Mouse (Mus musculus) hematopoietic multipotent progenitor cell, adult 10-12 weeks (in vitro differentiated cells): ENCODE results near the gene Dnajc17. TPM values are rescaled to one million over a fixed set of nuclear protein-coding genes. Genes with fewer than 3 reads are reported as not detected.

Experiments used
- polyA plus RNA-seq: library from polyadenylated mRNA; stranded (reverse); fragments of >175 nt; gene quantifications from 2 replicates; pipeline ENCODE4 v1.2.3, GENCODE M21; 2012; ENCODE audit warnings: low replicate concordance

The Dnajc17 gene
- polyA plus RNA-seq, result 17.6 and 32.2 TPM in 2 replicates

DNA sequence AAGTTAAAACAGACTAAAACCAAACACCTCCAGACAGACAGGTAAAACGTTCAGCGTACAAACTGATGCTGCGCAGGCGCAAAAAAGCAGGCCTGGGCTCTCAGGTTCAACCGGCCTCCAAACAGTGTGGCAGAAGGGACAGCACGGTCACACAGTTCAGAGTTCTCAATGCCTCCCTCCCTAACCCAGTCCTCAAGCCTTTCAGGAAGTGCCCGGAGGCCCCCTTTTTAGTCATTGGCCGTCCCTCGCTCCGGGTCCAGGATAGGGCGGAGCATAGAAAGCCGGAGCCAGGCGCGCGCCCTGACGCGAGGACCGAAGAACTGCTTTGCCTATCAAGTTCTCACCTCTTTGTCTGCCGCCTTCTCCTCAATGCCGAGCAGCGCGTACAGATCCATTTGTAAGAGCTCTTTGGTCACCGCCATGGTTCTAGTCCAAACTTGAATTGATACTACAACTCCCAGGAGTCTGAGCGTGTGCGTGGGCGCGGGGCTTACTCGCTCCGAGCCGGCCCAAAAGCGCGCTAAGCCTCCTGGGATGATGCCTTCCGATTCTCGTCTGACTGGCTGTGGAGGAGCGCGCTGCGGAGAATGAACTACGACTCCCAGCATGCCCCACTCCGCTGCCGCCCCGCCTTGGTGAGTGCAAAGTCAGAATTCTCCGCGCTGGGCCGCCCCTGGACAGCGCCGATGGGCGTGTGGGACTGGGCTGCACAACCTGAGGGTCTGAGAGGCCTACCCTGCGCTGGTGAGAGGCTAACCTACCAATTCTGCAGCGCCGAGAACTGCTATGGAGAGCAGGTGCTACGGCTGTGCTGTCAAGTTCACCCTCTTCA lies at the start of gene Dnajc17, which contains the start of gene Zfyve19:
Dnajc17 (minus strand) TSS at position 452 of the 832 bp plus-strand sequence.
Zfyve19 (plus strand) TSS at position 274 of the 832 bp plus-strand sequence.

DNA sequence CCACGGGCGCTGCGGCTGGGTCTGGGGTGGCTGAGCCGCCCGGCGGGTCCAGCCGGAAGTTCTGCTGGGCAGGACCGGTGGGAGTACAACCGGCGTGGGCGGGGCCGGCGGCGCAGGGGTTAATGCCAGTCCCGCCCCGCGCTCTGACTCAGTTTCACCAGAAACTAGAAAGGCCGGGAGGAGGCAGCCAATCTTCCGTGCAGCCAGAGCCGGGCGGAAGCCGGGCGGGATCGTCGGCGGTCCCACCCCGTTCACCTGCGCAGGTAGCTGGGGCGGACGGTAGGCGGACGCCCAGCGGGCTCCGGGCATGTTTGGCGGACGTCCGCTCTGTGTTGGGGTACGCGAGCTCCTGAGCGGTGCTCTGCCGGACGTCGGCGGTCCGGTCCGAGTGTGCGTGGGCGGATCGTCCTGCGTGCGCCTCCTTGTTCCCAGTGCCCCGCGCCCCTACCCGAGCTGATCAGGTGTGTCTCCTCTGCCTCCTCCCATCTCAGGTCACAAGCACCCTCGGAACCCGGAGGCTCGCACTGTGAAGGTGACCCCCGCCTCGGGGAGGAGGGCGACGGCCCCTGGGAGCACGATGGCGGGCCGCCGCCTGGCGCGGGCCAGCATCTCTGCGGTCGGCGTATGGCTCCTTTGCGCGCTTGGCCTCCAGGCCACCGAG lies 28.7 kb upstream of the Dnajc17 start, which contains the start of gene Spint1:
Spint1 (plus strand) TSS at position 153 of the 661 bp plus-strand sequence.

DNA sequence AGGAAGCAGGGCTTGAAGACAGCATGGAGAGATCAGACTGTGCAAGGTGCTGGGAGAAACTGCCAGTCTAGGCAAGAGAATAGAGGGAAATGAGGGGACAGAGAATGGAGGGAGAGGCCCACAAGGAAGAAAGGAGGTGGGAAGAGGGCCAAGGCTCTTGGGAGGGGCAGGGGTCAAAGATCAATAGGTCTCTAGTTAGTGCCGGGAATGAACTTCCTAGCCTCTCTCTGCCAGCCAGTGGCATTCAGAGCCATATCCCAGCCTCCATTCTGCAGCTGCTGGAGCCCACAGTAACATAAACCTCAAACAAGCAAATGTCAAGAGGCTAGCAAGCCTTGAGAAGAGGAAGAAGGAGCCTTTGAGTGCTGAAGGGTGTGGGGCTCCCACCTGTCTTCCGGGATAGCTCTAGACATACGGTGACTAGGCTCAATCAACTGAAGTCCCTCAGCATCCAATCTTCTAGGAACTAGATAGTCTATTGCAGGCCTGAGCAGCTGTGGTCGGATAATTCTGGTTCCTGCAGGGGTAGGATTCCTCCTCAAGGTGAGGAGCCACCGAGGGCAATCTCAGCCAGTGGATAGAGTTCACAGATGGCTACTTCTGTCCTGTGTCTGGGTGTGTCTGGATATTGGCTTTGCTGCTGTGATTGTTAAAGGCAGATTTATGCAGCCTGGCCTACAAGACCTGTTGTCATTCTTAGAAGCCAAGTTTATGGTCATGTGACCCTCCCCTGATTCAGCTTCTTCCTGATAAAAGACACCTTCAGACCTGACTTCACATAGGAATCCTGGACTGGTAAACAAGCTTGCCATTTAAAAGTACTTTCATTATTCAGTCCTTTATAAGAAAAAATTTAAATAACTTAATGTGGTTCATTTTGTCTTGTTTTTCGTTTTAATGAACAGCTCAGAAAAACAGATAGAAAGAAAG lies 21.4 kb upstream of the Dnajc17 start, which contains the start of gene Ppp1r14d:
Ppp1r14d (minus strand) TSS at position 132 of the 930 bp plus-strand sequence.

DNA sequence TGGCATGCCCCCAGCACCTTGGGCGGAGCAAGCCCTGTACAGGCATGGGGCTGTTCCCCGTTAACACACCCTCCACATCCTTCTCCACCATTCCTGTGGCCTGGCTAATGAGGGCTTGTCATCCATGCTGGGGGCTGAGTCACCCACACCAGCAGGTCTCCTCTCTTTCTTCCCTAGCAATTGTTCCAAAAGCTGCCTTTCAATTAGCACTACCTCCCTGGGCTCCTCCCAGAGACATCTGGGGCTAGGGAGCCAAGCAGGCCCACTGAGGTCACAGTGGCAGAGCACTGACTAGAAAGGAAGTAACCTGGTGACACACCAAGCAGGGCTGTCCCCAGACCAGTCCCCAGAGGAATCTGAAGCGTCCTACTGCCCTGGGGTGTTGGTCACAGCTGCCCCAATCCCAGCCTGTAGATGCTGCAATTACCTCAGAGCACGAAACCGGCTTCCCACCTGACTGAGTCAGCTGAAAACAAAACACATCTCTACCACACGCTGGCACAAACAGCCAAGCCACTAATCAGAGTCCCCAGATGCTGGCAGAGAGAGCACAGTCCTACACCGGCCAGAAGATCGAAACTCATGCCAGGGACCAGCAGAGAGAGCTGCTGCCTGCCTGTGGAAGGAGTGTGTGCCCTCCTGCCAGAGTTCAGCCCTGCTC lies 34.5 kb downstream of the Dnajc17 start, which contains the start of gene Gm14137:
Gm14137 (plus strand) TSS at position 519 of the 661 bp plus-strand sequence.

DNA sequence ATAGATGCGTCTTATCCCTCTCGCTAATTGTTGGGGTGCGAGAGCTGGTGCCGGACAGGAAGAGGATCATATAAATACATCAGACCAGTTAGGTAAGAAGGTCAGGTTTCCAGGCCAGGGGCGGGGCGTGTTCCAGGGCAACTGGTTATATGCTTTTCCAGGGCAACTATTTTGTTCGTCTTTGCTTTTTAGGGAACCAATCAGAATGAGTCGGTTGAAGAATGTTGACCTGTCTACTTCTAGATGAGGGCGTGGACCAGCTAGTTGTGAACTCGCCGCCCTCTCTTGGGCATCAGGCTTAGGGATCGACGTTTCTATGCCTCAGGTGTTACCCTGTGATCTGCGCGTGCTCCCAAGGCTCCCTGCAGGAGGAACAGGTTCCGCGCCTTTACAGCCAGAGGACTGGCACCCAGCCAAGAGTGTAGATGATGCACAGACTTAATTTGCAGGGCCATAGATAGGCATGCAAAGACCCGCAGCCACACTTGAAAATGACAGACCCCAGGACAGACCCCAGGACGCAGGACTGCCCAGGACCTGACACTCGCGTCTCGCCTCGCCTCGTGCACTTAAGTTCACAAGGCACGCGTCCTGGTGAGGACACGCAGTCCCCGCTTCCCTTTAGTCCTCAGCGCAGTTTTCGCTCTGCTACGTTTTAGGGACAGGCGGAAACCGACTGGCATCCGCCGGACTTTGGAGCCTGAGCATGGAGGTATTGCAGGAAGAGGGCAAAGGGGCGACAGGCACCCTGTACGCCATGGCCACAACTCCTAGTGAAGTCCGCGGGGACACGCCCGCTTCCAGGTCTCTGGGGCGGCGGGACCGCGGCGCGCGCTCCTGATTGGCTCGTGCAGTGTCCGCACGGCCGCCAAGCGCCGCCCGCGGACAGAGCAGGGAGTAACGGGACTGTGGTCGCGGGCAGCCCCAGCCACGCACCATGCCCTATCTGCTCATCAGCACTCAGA lies 41.4 kb downstream of the Dnajc17 start, which contains the start of gene Gchfr:
Gchfr (plus strand) TSS at position 873 of the 965 bp plus-strand sequence.

DNA sequence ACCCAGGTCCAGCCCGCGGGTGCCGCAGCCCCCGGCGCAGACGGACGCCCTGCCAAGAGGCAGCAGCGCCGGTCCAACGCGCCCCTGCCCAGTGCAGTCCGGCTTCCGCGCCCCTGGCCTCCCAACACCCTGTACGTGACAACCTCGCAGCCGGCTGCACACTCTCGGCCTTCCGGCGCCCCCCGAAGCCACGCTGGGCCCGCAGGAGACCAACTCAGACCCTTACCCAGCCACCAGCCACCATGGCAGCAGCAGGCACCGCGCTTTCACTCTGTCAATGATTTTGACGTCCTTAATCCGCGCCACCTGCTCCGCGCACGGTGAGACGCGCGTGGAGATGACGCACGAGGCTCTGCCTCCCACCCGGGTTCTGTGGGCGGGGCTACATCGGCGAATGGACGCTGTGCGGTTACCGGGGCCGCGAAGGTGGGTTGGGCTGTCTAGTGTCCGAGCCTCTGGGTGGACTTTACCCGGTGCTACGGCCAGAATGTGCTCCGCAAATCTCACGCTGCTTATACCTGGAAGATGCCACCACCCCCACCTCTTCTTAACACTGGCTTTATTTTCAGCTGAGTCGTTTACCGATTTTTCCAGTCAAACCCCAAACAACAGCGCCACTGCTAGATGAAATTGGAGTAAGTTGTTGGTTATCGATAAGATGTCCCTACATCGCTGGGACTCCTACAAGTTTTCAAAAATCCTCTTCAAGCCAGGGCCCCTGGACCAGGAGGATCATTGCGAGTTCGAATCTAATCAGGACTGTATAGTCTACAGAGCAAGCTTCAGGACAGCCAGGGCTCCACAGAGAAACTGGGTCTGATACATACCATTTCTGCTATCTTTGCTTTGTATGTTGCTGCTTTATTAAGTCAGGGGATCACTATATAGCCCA lies 51.7 kb downstream of the Dnajc17 start, which contains the start of gene Rmdn3:
Rmdn3 (minus strand) TSS at position 354 of the 892 bp plus-strand sequence.

Other genes with a start within 250 kb of the Dnajc17 start
- gene Ccdc32, start 179.4 kb downstream of the Dnajc17 start, polyA plus RNA-seq, result 8.6 and 10.8 TPM in 2 replicates
- gene Rpusd2, start 174.0 kb downstream of the Dnajc17 start, polyA plus RNA-seq, result 2.1 and 2.7 TPM in 2 replicates
- 1.1 and 2.2 TPM in 2 replicates for gene Knl1, start 161.7 kb downstream of the Dnajc17 start, polyA plus RNA-seq
- gene Rad51, start 96.0 kb downstream of the Dnajc17 start, polyA plus RNA-seq, result 2.5 and 4.6 TPM in 2 replicates
- gene Rmdn3, start 51.8 kb downstream of the Dnajc17 start, polyA plus RNA-seq, result 8.6 and 11.3 TPM in 2 replicates
- gene Gchfr, start 41.0 kb downstream of the Dnajc17 start, polyA plus RNA-seq, result 0.95 and 2.3 TPM in 2 replicates
- 0.88 and 2.3 TPM in 2 replicates for gene Gm14137, start 34.3 kb downstream of the Dnajc17 start, polyA plus RNA-seq
- gene Zfyve19, start 178 bp downstream of the Dnajc17 start, polyA plus RNA-seq, result 13.7 and 35.1 TPM in 2 replicates
- not detected in 2 replicates for gene Ppp1r14d, start 21.1 kb upstream of the Dnajc17 start, polyA plus RNA-seq
- 0.30 and 2.0 TPM in 2 replicates for gene Spint1, start 28.6 kb upstream of the Dnajc17 start, polyA plus RNA-seq
- gene Rhov, start 62.5 kb upstream of the Dnajc17 start, polyA plus RNA-seq, result 0.46 and 2.0 TPM in 2 replicates
- 12.5 and 24.2 TPM in 2 replicates for gene Vps18, start 79.9 kb upstream of the Dnajc17 start, polyA plus RNA-seq
- 0.52 and 0.73 TPM in 2 replicates for gene Dll4, start 117.0 kb upstream of the Dnajc17 start, polyA plus RNA-seq
- gene Chac1, start 142.4 kb upstream of the Dnajc17 start, polyA plus RNA-seq, result 1.6 and 4.9 TPM in 2 replicates